Mouse (Mus musculus): ENCODE results near the gene Zkscan3. TPM values are rescaled to one million over a fixed set of nuclear protein-coding genes. Genes with fewer than 3 reads are reported as not detected.
A peak's percentile ranks its signal among the peaks of the same experiment; 100 is the strongest.

Zkscan3 gene
- polyA plus RNA-seq, 2 experiments = 23.0 to 24.5 TPM

- H3K27me3 ChIP-seq (ENCODE audit: control insufficient read depth, insufficient read depth, low read length) = no peaks in the 10 kb centered on the region
- TF ChIP-seq CTCF (IDR thresholded peaks at IDR 0.05; ENCODE audit: low read depth) (no peak), EP300 (IDR thresholded peaks at IDR 0.05; ENCODE audit: low read depth) (no peak)
- H3K4me2 ChIP-seq (ENCODE audit: low read depth) = no peak overlapping the region
- H3K9ac ChIP-seq (replicated peaks) = no peak overlapping the region
- DNase-seq (ENCODE audit: low read depth in 3 of 3, low spot score in 3 of 3) = no peak
- H3K27ac ChIP-seq = peak overlapping the region; percentile 46
- ATAC-seq (ENCODE audit: insufficient read depth) = no peak
- no peak overlapping the region for H3K4me3 ChIP-seq (ENCODE audit: insufficient read depth in 1 of 2, low read depth in 2 of 2, low read length in 2 of 2)
- H3K4me1 ChIP-seq (replicated peaks; ENCODE audit: control insufficient read depth in 2 of 2, insufficient read depth in 2 of 2, low read length in 1 of 2) = peaks cover 63 to 69% of the 10 kb centered on the region in 2 experiments
- no peaks in the 10 kb centered on the region for H3K9me3 ChIP-seq (ENCODE audit: control insufficient read depth, low read length)
- 71% methylated on average over 6 of the region's 6 CpGs for WGBS (ENCODE audit: insufficient replicate concordance)
- H3K36me3 ChIP-seq (replicated peaks; ENCODE audit: control insufficient read depth, insufficient read depth, low read depth) = no peaks in the 10 kb centered on the region
These were observed 14.9 kb upstream of the Zkscan3 start for GRCm38 (mm10) chr13:21417298-21418010.

GRCm38 (mm10) chr13:21415750-21416149 lies 13.2 kb upstream of the Zkscan3 start:
- 60% methylated on average over 2 of the region's 2 CpGs for WGBS (ENCODE audit: insufficient replicate concordance)
- Histone ChIP-seq H3K4me3 (ENCODE audit: insufficient read depth in 1 of 2, low read depth in 2 of 2, low read length in 2 of 2) (no peak overlapping the region), H3K36me3 (replicated peaks; ENCODE audit: control insufficient read depth, insufficient read depth, low read depth) (no peaks in the 10 kb centered on the region), H3K27me3 (ENCODE audit: control insufficient read depth, insufficient read depth, low read length) (no peaks in the 10 kb centered on the region), H3K9me3 (ENCODE audit: control insufficient read depth, low read length) (no peaks in the 10 kb centered on the region), H3K9ac (replicated peaks) (peak overlapping the region; percentile 63), H3K4me1 (replicated peaks; ENCODE audit: control insufficient read depth in 2 of 2, insufficient read depth in 2 of 2, low read length in 1 of 2) (peaks cover 63 to 69% of the 10 kb centered on the region in 2 experiments), H3K4me2 (ENCODE audit: low read depth) (peak overlapping the region; percentile 71), H3K27ac (peak overlapping the region; percentile 99)
- TF ChIP-seq EP300 (IDR thresholded peaks at IDR 0.05; ENCODE audit: low read depth) = no peak
- no peak for TF ChIP-seq CTCF (IDR thresholded peaks at IDR 0.05; ENCODE audit: low read depth)
- ATAC-seq (ENCODE audit: insufficient read depth) (no peak), DNase-seq (ENCODE audit: low read depth in 3 of 3, low spot score in 3 of 3) (no peak)

GRCm38 (mm10) chr13:21415266-21415665 lies 12.7 kb upstream of the Zkscan3 start:
- 22% methylated on average over 4 of the region's 4 CpGs for WGBS (ENCODE audit: insufficient replicate concordance)
- TF ChIP-seq CTCF (IDR thresholded peaks at IDR 0.05; ENCODE audit: low read depth) (no peak), EP300 (IDR thresholded peaks at IDR 0.05; ENCODE audit: low read depth) (peak; percentile 22; the same call in 1 of the 2 replicates)
- Histone ChIP-seq H3K27me3 (ENCODE audit: control insufficient read depth, insufficient read depth, low read length) (no peaks in the 10 kb centered on the region), H3K9ac (replicated peaks) (peak overlapping the region; percentile 63), H3K4me2 (ENCODE audit: low read depth) (peak overlapping the region; percentile 71), H3K9me3 (ENCODE audit: control insufficient read depth, low read length) (no peaks in the 10 kb centered on the region), H3K4me3 (ENCODE audit: insufficient read depth in 1 of 2, low read depth in 2 of 2, low read length in 2 of 2) (peak overlapping the region in 1 of 2 experiments; percentile 26; a peak in 2 of 4 replicates), H3K27ac (peak overlapping the region; percentile 99), H3K4me1 (replicated peaks; ENCODE audit: control insufficient read depth in 2 of 2, insufficient read depth in 2 of 2, low read length in 1 of 2) (peaks cover 61 to 69% of the 10 kb centered on the region in 2 experiments), H3K36me3 (replicated peaks; ENCODE audit: control insufficient read depth, insufficient read depth, low read depth) (no peaks in the 10 kb centered on the region)
- DNase-seq (ENCODE audit: low read depth in 3 of 3, low spot score in 3 of 3) (no peak), ATAC-seq (ENCODE audit: insufficient read depth) (peak; percentile 49; the same call in 1 of the 2 replicates)

- Histone ChIP-seq H3K27ac (peak overlapping the region; percentile 99), H3K36me3 (replicated peaks; ENCODE audit: control insufficient read depth, insufficient read depth, low read depth) (no peaks in the 10 kb centered on the region), H3K9ac (replicated peaks) (peak overlapping the region; percentile 63), H3K4me1 (replicated peaks; ENCODE audit: control insufficient read depth in 2 of 2, insufficient read depth in 2 of 2, low read length in 1 of 2) (peaks cover 56 to 63% of the 10 kb centered on the region in 2 experiments), H3K9me3 (ENCODE audit: control insufficient read depth, low read length) (no peaks in the 10 kb centered on the region), H3K4me2 (ENCODE audit: low read depth) (peak overlapping the region; percentile 71), H3K27me3 (ENCODE audit: control insufficient read depth, insufficient read depth, low read length) (no peaks in the 10 kb centered on the region), H3K4me3 (ENCODE audit: insufficient read depth in 1 of 2, low read depth in 2 of 2, low read length in 2 of 2) (peak overlapping the region in 1 of 2 experiments; percentile 26; a peak in 2 of 4 replicates)
- DNase-seq (ENCODE audit: low read depth in 3 of 3, low spot score in 3 of 3) (peak; percentile 72 to 79 (median 73)), ATAC-seq (ENCODE audit: insufficient read depth) (peak; percentile 79)
- no peak for TF ChIP-seq CTCF (IDR thresholded peaks at IDR 0.05; ENCODE audit: low read depth)
- TF ChIP-seq EP300 (IDR thresholded peaks at IDR 0.05; ENCODE audit: low read depth) = no peak
- WGBS (ENCODE audit: insufficient replicate concordance) = 19% methylated on average over 15 of the region's 15 CpGs
These were observed 12.0 kb upstream of the Zkscan3 start for GRCm38 (mm10) chr13:21414231-21415212.
